Mouse (Mus musculus) telencephalon, adult 2 months (tissue): ENCODE measurements at regions not wholly inside any gene's neighbourhood (a gene's known extent, or its start where the extent isn't known, plus 50 kb on each side); places are given as distances from the start of the nearest gene placed in this dataset.
A peak's percentile ranks its signal among the peaks of the same experiment; 100 is the strongest.

Source experiments
- DNase-seq: peaks from one replicate; pipeline ENCODE4 v3.0.0-alpha.2; 2011; ENCODE audit warnings: low read depth, low spot score

DNA sequence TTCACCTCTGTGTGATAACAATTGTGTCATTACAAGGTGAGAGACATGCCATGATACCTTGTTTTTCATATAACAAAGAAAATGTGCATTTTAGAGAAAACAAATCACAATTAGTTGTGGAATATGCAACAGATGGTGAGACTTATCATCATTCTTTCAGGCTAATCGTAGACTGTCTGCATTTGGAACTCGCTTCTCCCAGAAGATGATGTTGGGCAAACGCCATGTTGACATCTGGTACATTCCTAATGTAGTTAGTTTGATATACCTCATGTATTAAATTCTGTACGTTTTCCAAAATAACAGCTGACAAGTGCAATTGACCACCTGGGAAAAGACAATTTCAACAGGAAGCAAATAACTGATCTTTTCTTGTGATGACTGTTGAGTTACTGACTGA, 482.0 kb upstream of the 4931408C20Rik start:
- DNase-seq, result peak; percentile 2
